Mouse (Mus musculus) ES-Bruce4 (cell line): Measurements from ENCODE around the gene Glis2. TPM values are rescaled to one million over a fixed set of nuclear protein-coding genes. Genes with fewer than 3 reads are reported as not detected.

Experiments used
- H3K27ac ChIP-seq: 2 replicates; pipeline ENCODE4 v1.5.1; 2012; ENCODE audit warnings: low read length, inconsistent platforms; ENCODE audit not compliant: insufficient read depth
- H3K27me3 ChIP-seq: 2 replicates; pipeline ENCODE4 v1.6.1; 2012; ENCODE audit warnings: mild to moderate bottlenecking, low read length, inconsistent platforms; ENCODE audit not compliant: control insufficient read depth, poor library complexity, insufficient read depth, severe bottlenecking
- H3K36me3 ChIP-seq: 2 replicates; pipeline ENCODE4 v1.6.1; 2012; ENCODE audit warnings: inconsistent platforms, mild to moderate bottlenecking, low read length, moderate library complexity; ENCODE audit not compliant: control insufficient read depth, poor library complexity, insufficient read depth, severe bottlenecking
- H3K4me1 ChIP-seq: one replicate; pipeline ENCODE4 v1.8.1; 2011; ENCODE audit warnings: low read length; ENCODE audit not compliant: control insufficient read depth, insufficient read depth
- H3K4me3 ChIP-seq: 2 replicates; pipeline ENCODE4 v1.5.1; 2011; ENCODE audit warnings: low read depth, mild to moderate bottlenecking, low read length
- H3K9ac ChIP-seq: 2 replicates; pipeline ENCODE4 v1.6.1; 2012; ENCODE audit warnings: low read depth, mild to moderate bottlenecking, inconsistent platforms; ENCODE audit not compliant: poor library complexity, severe bottlenecking
- H3K9me3 ChIP-seq: replicated peaks from 2 replicates; pipeline ENCODE4 v1.6.1; 2012; ENCODE audit warnings: mild to moderate bottlenecking, low read length, inconsistent platforms; ENCODE audit not compliant: control insufficient read depth, poor library complexity, insufficient read depth, severe bottlenecking
- CTCF ChIP-seq: IDR thresholded peaks from one replicate; pipeline ENCODE4 v1.8.1; 2011; ENCODE audit warnings: low read depth, low read length
- EP300 ChIP-seq: IDR thresholded peaks from 2 replicates; pipeline ENCODE4 v1.6.1; 2011; ENCODE audit warnings: low read depth, low read length; ENCODE audit not compliant: insufficient read depth
- POLR2A ChIP-seq: IDR thresholded peaks from one replicate; pipeline ENCODE4 v1.8.1; 2011; ENCODE audit warnings: low read length; ENCODE audit not compliant: insufficient read depth
- polyA plus RNA-seq: library from polyadenylated mRNA; stranded (reverse); fragments of >200 nt; gene quantifications from 2 replicates; pipeline ENCODE4 v1.2.4, GENCODE M21; 2011; ENCODE audit warnings: low read depth; ENCODE audit not compliant: missing spikeins, insufficient read depth, insufficient read length

Glis2 gene
- polyA plus RNA-seq, 1 experiment, result 31.2 TPM

DNA sequence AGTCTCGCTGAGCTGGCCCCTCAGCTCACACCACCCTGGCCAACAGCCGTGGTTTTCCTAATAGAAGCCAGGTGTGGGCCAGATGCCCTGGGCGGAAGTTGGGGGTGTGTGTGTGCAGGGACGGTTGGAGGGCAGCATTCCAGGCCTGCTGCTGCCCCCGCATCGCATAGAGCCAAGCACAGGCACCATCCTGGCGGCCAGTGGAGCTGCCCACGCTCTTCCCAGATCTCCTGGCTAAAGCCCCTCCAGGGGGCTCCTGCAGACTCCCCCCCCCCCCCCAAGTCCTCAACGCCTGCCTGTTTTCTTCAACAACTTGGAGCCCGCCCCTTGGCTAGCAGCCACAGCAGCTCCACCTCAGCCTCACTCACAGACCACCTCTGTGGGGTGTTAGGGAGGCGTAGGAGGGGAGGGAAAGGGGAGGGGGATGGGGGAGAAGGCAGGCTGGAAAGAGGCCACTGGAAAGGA, 64.3 kb downstream of the Glis2 start:
- no peaks in the 10 kb centered on the region for H3K4me1 ChIP-seq
- peak overlapping the region; percentile 7; the same call in 1 of the 2 replicates for H3K27ac ChIP-seq
- no peak overlapping the region for H3K4me3 ChIP-seq
- peak overlapping the region; percentile 11; the same call in 1 of the 2 replicates for H3K9ac ChIP-seq
- H3K36me3 ChIP-seq, result no peaks in the 10 kb centered on the region
- TF ChIP-seq EP300, result 0 out of 2 replicates have a peak, but pooled peaks have one; percentile 52
- no peak for TF ChIP-seq POLR2A
- TF ChIP-seq CTCF, result no peak
- no peaks in the 10 kb centered on the region for H3K27me3 ChIP-seq
- H3K9me3 ChIP-seq, result no peaks in the 10 kb centered on the region

DNA sequence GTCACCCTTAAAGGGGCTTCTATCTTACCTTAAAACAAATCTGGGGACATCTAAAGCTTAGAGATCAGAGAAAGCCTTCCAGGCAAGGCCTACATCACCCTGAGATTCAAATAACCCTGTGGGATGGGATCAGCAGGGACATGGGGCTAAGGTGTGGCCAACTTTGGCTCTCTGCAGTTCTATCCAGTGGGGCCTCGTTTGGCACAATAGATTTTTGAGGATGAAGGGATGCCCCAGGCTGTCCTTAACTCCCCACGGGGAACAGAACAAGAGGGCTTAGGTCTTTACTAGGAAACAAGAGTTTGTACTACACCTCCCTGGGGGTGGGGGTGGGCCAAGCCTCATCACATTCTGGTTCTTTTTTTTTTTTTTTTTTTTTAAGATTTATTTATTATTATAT, 64.8 kb downstream of the Glis2 start:
- H3K9ac ChIP-seq, result peak overlapping the region; percentile 11; the same call in 1 of the 2 replicates
- H3K36me3 ChIP-seq, result no peaks in the 10 kb centered on the region
- H3K27me3 ChIP-seq, result no peaks in the 10 kb centered on the region
- H3K4me1 ChIP-seq, result no peaks in the 10 kb centered on the region
- TF ChIP-seq POLR2A, result no peak
- TF ChIP-seq EP300, result no peak
- no peak for TF ChIP-seq CTCF
- H3K4me3 ChIP-seq, result no peak overlapping the region
- H3K9me3 ChIP-seq, result no peaks in the 10 kb centered on the region
- H3K27ac ChIP-seq, result peak overlapping the region; percentile 73

DNA sequence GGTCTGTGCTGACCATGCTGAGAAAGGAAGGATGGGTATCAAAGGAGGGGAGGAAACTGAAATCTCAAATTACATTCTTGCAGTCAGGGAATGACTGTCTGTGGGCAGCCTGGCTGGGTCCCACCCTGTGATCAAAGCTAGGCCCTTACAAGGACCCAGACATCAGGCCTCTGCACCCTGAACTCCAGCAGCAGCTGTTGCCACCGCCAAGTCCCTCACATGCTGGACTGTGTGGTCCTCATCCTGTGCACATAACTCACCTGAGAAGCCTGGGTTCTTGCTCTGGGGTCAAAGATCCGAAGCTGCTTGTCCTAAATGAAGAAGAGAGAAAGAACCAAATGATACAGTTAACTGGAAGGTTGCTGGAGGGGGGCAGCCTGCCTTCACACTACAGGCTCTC, 67.1 kb downstream of the Glis2 start:
- Histone ChIP-seq H3K9ac (no peak overlapping the region), H3K4me3 (no peak overlapping the region), H3K27ac (no peak overlapping the region), H3K36me3 (no peaks in the 10 kb centered on the region), H3K27me3 (no peaks in the 10 kb centered on the region), H3K4me1 (no peaks in the 10 kb centered on the region), H3K9me3 (no peaks in the 10 kb centered on the region)
- TF ChIP-seq EP300, result no peak

DNA sequence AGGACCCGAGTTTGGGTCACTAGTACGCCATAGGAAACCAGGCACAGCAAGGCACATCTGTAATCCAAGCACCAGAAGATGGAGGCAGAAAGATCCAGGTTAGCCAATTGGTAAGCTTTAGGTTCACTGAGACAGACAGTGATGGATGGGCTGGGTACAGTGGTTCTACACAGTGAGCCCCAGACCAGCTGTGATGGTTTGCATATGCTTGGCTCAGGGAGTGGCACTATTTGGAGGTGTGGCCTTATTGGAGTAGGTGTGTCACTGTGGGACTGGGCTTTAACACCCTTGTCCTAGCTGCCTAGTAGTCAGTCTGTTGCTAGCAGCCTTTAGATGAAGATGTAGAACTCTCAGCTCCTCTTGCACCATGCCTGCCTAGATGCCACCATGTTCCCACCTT, 69.3 kb downstream of the Glis2 start:
- H3K4me1 ChIP-seq, result no peaks in the 10 kb centered on the region
- TF ChIP-seq CTCF (no peak), POLR2A (no peak), EP300 (no peak)
- no peak overlapping the region for H3K27ac ChIP-seq
- no peaks in the 10 kb centered on the region for H3K27me3 ChIP-seq
- H3K9ac ChIP-seq, result no peak overlapping the region
- H3K4me3 ChIP-seq, result no peak overlapping the region
- no peaks in the 10 kb centered on the region for H3K9me3 ChIP-seq
- H3K36me3 ChIP-seq, result no peaks in the 10 kb centered on the region

DNA sequence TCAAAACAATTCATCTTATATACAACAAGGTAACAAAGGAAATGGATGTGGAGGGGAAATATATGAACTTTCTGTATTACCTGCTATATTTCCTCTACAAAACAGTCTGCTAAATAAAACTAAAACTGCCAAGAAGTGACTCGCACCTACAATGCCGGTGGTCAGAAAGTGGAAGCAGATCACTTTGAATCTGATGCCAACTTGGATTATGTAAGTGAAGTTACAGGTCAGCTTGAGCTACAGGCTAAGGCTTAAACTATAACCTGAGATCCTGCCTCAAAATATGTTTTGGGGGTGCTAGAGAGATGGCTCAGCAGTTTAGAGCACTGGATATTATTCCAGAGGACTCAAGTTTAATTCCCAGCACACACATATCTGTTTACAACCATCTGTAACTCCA, 71.2 kb downstream of the Glis2 start:
- H3K36me3 ChIP-seq, result no peaks in the 10 kb centered on the region
- no peaks in the 10 kb centered on the region for H3K27me3 ChIP-seq
- H3K27ac ChIP-seq, result no peak overlapping the region
- H3K4me1 ChIP-seq, result no peaks in the 10 kb centered on the region
- TF ChIP-seq POLR2A, result no peak
- TF ChIP-seq CTCF, result no peak
- TF ChIP-seq EP300, result no peak
- no peak overlapping the region for H3K4me3 ChIP-seq
- no peak overlapping the region for H3K9ac ChIP-seq
- no peaks in the 10 kb centered on the region for H3K9me3 ChIP-seq

DNA sequence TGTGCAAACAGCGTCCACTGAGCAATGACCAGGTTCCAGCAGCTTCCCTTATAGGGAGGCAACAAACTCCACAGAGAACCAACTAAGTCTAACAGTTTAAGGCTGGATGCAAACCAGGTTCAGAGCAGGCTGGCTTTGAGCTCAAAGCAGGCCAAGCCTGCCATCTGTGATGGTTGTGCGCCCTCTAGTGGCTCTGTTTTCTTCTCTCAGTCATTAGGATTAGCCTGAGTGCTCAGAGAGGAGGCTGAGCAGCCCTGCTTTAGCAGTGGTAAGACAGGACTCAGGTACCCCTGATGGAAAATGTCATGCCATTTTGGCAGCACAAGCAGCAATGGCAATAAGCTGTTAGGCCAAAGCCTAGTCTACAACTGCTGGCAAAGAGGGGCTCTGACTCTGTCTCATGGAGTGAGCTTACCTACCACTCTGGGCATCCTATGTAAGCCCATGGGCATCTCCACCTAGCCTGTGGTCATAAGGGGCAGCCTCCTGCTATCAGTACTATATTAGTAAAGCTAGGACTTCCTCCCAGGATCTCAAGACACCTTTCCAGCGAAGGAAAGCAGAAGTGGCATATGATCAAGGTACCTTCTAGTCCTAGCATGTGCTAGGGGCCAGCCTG, 72.8 kb downstream of the Glis2 start:
- H3K27me3 ChIP-seq, result no peaks in the 10 kb centered on the region
- H3K9ac ChIP-seq, result no peak overlapping the region
- no peaks in the 10 kb centered on the region for H3K36me3 ChIP-seq
- H3K4me1 ChIP-seq, result no peaks in the 10 kb centered on the region
- no peak for TF ChIP-seq POLR2A
- TF ChIP-seq CTCF, result peak; percentile 98
- no peak for TF ChIP-seq EP300
- no peak overlapping the region for H3K4me3 ChIP-seq
- no peak overlapping the region for H3K27ac ChIP-seq
- H3K9me3 ChIP-seq, result no peaks in the 10 kb centered on the region
